Mouse (Mus musculus): ENCODE measurements around the gene Procr.
A peak's percentile ranks its signal among the peaks of the same experiment; 100 is the strongest.

GRCm38 (mm10) chr2:155755746-155756145 is 4.8 kb downstream of the Procr start:
- TF ChIP-seq CTCF (conservative IDR thresholded peaks at IDR 0.05; ENCODE audit: low read length) (peak; percentile 87), POU5F1 (IDR thresholded peaks at IDR 0.05; ENCODE audit: borderline replicate concordance, low read length) (no peak), NANOG (IDR thresholded peaks at IDR 0.05; ENCODE audit: borderline replicate concordance, low read length) (no peak)

Data from E14TG2a.4 (cell line).